Mouse (Mus musculus) liver, postnatal 0 days (tissue): Measurements from ENCODE around the gene Cntn1.

Source experiments
- CTCF ChIP-seq: sonication (generic); IDR thresholded peaks from 2 replicates; pipeline ENCODE4 v1.5.1; 2016; ENCODE audit warnings: antibody characterized with exemption, low read depth
- EP300 ChIP-seq: IDR thresholded peaks from 2 replicates; pipeline ENCODE4 v1.6.1; 2016; ENCODE audit warnings: antibody characterized with exemption, low read depth, mild to moderate bottlenecking

GRCm38 (mm10) chr15:92277984-92278383 lies 227.0 kb downstream of the Cntn1 start:
- no peak for TF ChIP-seq CTCF
- no peak for TF ChIP-seq EP300
